Mouse (Mus musculus) brown adipose tissue, adult 24 weeks (tissue): ENCODE results near the gene Inpp5k. TPM values are rescaled to one million over a fixed set of nuclear protein-coding genes. Genes with fewer than 3 reads are reported as not detected.

Experiments used
- H3K27ac ChIP-seq: fragments of 200-500 bp; replicated peaks from 2 replicates; pipeline ENCODE4 v1.5.1; 2012; ENCODE audit warnings: low read depth, mild to moderate bottlenecking, low read length
- H3K4me1 ChIP-seq: fragments of 200-500 bp; 2 replicates; pipeline ENCODE4 v1.6.1; 2012; ENCODE audit warnings: low read length, mixed read lengths; ENCODE audit not compliant: control insufficient read depth, insufficient read depth, insufficient read length
- H3K4me3 ChIP-seq: fragments of 200-500 bp; 2 replicates; pipeline ENCODE4 v1.5.1; 2012; ENCODE audit warnings: low read depth, mild to moderate bottlenecking, low read length, moderate library complexity; ENCODE audit not compliant: insufficient read depth
- polyA plus RNA-seq: library from polyadenylated mRNA; stranded (reverse); fragments of >200 nt; gene quantifications from 2 replicates; pipeline ENCODE4 v1.2.4, GENCODE M21; 2012; ENCODE audit not compliant: missing spikeins, insufficient read depth, insufficient read length

The Inpp5k gene
- polyA plus RNA-seq, 1 experiment, result 24.1 TPM

GRCm38 (mm10) chr11:75604826-75605225 lies 26.0 kb upstream of the Inpp5k start:
- Histone ChIP-seq H3K4me1 (no peaks in the 10 kb centered on the region), H3K4me3 (no peak overlapping the region), H3K27ac (no peak overlapping the region)

- Histone ChIP-seq H3K27ac (no peak overlapping the region), H3K4me1 (no peaks in the 10 kb centered on the region), H3K4me3 (no peak overlapping the region)
Measured at GRCm38 (mm10) chr11:75605318-75605717, 25.5 kb upstream of the Inpp5k start.

- Histone ChIP-seq H3K27ac (no peak overlapping the region), H3K4me1 (no peaks in the 10 kb centered on the region), H3K4me3 (no peak overlapping the region)
Measured at GRCm38 (mm10) chr11:75608776-75609175, 22.0 kb upstream of the Inpp5k start.

GRCm38 (mm10) chr11:75610021-75610420 lies 20.8 kb upstream of the Inpp5k start:
- H3K4me3 ChIP-seq, result no peak overlapping the region
- no peak overlapping the region for H3K27ac ChIP-seq
- H3K4me1 ChIP-seq, result no peaks in the 10 kb centered on the region

GRCm38 (mm10) chr11:75614769-75615168 lies 16.0 kb upstream of the Inpp5k start:
- no peaks in the 10 kb centered on the region for H3K4me1 ChIP-seq
- H3K27ac ChIP-seq, result no peak overlapping the region
- no peak overlapping the region for H3K4me3 ChIP-seq

GRCm38 (mm10) chr11:75615556-75615955 lies 15.2 kb upstream of the Inpp5k start:
- Histone ChIP-seq H3K27ac (no peak overlapping the region), H3K4me1 (no peaks in the 10 kb centered on the region), H3K4me3 (no peak overlapping the region)

GRCm38 (mm10) chr11:75619133-75619532 lies 11.7 kb upstream of the Inpp5k start:
- H3K4me3 ChIP-seq, result no peak overlapping the region
- H3K4me1 ChIP-seq, result peaks cover 3% of the 10 kb centered on the region; the same call in 1 of the 2 replicates
- H3K27ac ChIP-seq, result no peak overlapping the region

GRCm38 (mm10) chr11:75620136-75620780 lies 10.5 kb upstream of the Inpp5k start:
- Histone ChIP-seq H3K27ac (no peak overlapping the region), H3K4me3 (no peak overlapping the region), H3K4me1 (peaks cover 7% of the 10 kb centered on the region; the same call in 1 of the 2 replicates)

- H3K4me3 ChIP-seq, result no peak overlapping the region
- H3K4me1 ChIP-seq, result peaks cover 7% of the 10 kb centered on the region; the same call in 1 of the 2 replicates
- peak overlapping the region; percentile 46; the same call in 1 of the 2 replicates for H3K27ac ChIP-seq
Measured at GRCm38 (mm10) chr11:75621426-75621825, 9.4 kb upstream of the Inpp5k start.

- Histone ChIP-seq H3K4me1 (peaks cover 7% of the 10 kb centered on the region; the same call in 1 of the 2 replicates), H3K4me3 (no peak overlapping the region), H3K27ac (peak overlapping the region; percentile 76; the same call in 1 of the 2 replicates)
Measured at GRCm38 (mm10) chr11:75622588-75623329, 8.0 kb upstream of the Inpp5k start.

- Histone ChIP-seq H3K4me1 (peaks cover 7% of the 10 kb centered on the region; the same call in 1 of the 2 replicates), H3K4me3 (no peak overlapping the region), H3K27ac (peak overlapping the region; percentile 87)
Measured at GRCm38 (mm10) chr11:75624102-75624554, 6.7 kb upstream of the Inpp5k start.

GRCm38 (mm10) chr11:75625820-75626219 lies 5.0 kb upstream of the Inpp5k start:
- Histone ChIP-seq H3K4me3 (no peak overlapping the region), H3K4me1 (peaks cover 7% of the 10 kb centered on the region; the same call in 1 of the 2 replicates), H3K27ac (no peak overlapping the region)

- Histone ChIP-seq H3K27ac (peak overlapping the region; percentile 66; the same call in 1 of the 2 replicates), H3K4me3 (peak overlapping the region; percentile 65), H3K4me1 (peaks cover 11% of the 10 kb centered on the region)
Measured at GRCm38 (mm10) chr11:75630098-75630497, 690 bp upstream of the Inpp5k start.

- Histone ChIP-seq H3K27ac (peak overlapping the region; percentile 2; the same call in 1 of the 2 replicates), H3K4me1 (peaks cover 18% of the 10 kb centered on the region), H3K4me3 (peak overlapping the region; percentile 77)
Measured at GRCm38 (mm10) chr11:75631561-75632225, 905 bp downstream of the Inpp5k start.

GRCm38 (mm10) chr11:75632921-75633320 lies 2.1 kb downstream of the Inpp5k start:
- no peak overlapping the region for H3K4me3 ChIP-seq
- peaks cover 21% of the 10 kb centered on the region for H3K4me1 ChIP-seq
- no peak overlapping the region for H3K27ac ChIP-seq
